Mouse (Mus musculus) stomach, embryonic 16.5 days (tissue): Measurements from ENCODE around the gene Bmper. TPM values are rescaled to one million over a fixed set of nuclear protein-coding genes. Genes with fewer than 3 reads are reported as not detected.

Experiments
- ATAC-seq: fragments of 200-750 bp; cut with Nextera tagmentation; 2 replicates; pipeline ENCODE4 v1.8.0; 2017; ENCODE audit warnings: moderate number of reproducible peaks, moderate TSS enrichment; ENCODE audit not compliant: insufficient read depth, low FRiP score
- H3K27ac ChIP-seq: fragments of 300-500 bp; sonication (generic); 2 replicates; pipeline ENCODE4 v1.5.1; 2014; ENCODE audit warnings: low read length
- H3K27me3 ChIP-seq: fragments of 300-500 bp; sonication (generic); 2 replicates; pipeline ENCODE4 v1.6.1; 2014; ENCODE audit warnings: low read length, control low read depth, mixed read lengths; ENCODE audit not compliant: control insufficient read depth, insufficient read depth
- H3K36me3 ChIP-seq: fragments of 300-500 bp; sonication (generic); 2 replicates; pipeline ENCODE4 v1.6.1; 2014; ENCODE audit warnings: low read length; ENCODE audit not compliant: control insufficient read depth, insufficient read depth
- H3K4me1 ChIP-seq: fragments of 300-500 bp; sonication (generic); 2 replicates; pipeline ENCODE4 v1.6.1; 2014; ENCODE audit warnings: low read length, control low read depth, mixed read lengths; ENCODE audit not compliant: control insufficient read depth, insufficient read depth
- H3K4me2 ChIP-seq: fragments of 300-500 bp; sonication (generic); 2 replicates; pipeline ENCODE4 v1.6.1; 2014; ENCODE audit warnings: low read depth, low read length, mixed read lengths
- H3K4me3 ChIP-seq: fragments of 300-500 bp; sonication (generic); replicated peaks from 2 replicates; pipeline ENCODE4 v1.5.1; 2014; ENCODE audit warnings: mild to moderate bottlenecking, low read length
- H3K9ac ChIP-seq: fragments of 300-500 bp; sonication (generic); 2 replicates; pipeline ENCODE4 v1.6.1; 2014; ENCODE audit warnings: low read length
- H3K9me3 ChIP-seq: fragments of 300-500 bp; sonication (generic); replicated peaks from 2 replicates; pipeline ENCODE4 v1.6.1; 2016; ENCODE audit warnings: low read length, control low read depth; ENCODE audit not compliant: control insufficient read depth
- WGBS: fragments of 180-500 bp; shearing (Covaris S2); extraction: QIAGEN DNeasy Blood & Tissue Kit; methylation state at CpG from one replicate; pipeline ENCODE4 v1.1.7; 2014; 5-methylcytosine and 5-hydroxymethylcytosine counted together
- polyA plus RNA-seq: library from polyadenylated mRNA; unstranded; fragments of >200 nt; fragmentation: Nextera tagmentation; extraction: Ambion mirVana; gene quantifications from 2 replicates; pipeline ENCODE4 v1.2.1, GENCODE M21; 2015

Bmper gene
- polyA plus RNA-seq, 1 experiment from 2014 or later, result 6.1 TPM

GRCm38 (mm10) chr9:23488265-23488664, 265.4 kb downstream of the Bmper start:
- Histone ChIP-seq H3K4me2 (no peak overlapping the region), H3K27me3 (no peaks in the 10 kb centered on the region), H3K36me3 (no peaks in the 10 kb centered on the region), H3K9ac (no peak overlapping the region), H3K4me1 (no peaks in the 10 kb centered on the region), H3K4me3 (no peak overlapping the region), H3K9me3 (no peaks in the 10 kb centered on the region), H3K27ac (no peak overlapping the region)
- 88% methylated on average over 5 of the region's 5 CpGs for WGBS
- no peak for ATAC-seq

GRCm38 (mm10) chr9:23495400-23495799, 272.5 kb downstream of the Bmper start:
- 83% methylated on average over 4 of the region's 4 CpGs for WGBS
- no peak for ATAC-seq
- no peaks in the 10 kb centered on the region for H3K9me3 ChIP-seq

GRCm38 (mm10) chr9:23497626-23498025, 274.8 kb downstream of the Bmper start:
- Histone ChIP-seq H3K27ac (no peak overlapping the region), H3K4me2 (no peak overlapping the region), H3K9me3 (no peaks in the 10 kb centered on the region), H3K36me3 (no peaks in the 10 kb centered on the region), H3K27me3 (no peaks in the 10 kb centered on the region), H3K4me3 (no peak overlapping the region), H3K4me1 (no peaks in the 10 kb centered on the region), H3K9ac (no peak overlapping the region)
- no peak for ATAC-seq
- WGBS, result 21% methylated on average over 3 of the region's 3 CpGs

More at GRCm38 (mm10) chr9:23495400-23495799, 272.5 kb downstream of the Bmper start:
- Histone ChIP-seq H3K36me3 (no peaks in the 10 kb centered on the region), H3K4me3 (no peak overlapping the region), H3K27ac (no peak overlapping the region), H3K4me2 (no peak overlapping the region), H3K9ac (no peak overlapping the region), H3K27me3 (no peaks in the 10 kb centered on the region), H3K4me1 (no peaks in the 10 kb centered on the region)

GRCm38 (mm10) chr9:23533870-23534269, 311.0 kb downstream of the Bmper start:
- ATAC-seq, result no peak
- Histone ChIP-seq H3K9me3 (no peaks in the 10 kb centered on the region), H3K4me2 (no peak overlapping the region), H3K27me3 (no peaks in the 10 kb centered on the region), H3K9ac (no peak overlapping the region), H3K4me1 (no peaks in the 10 kb centered on the region), H3K4me3 (no peak overlapping the region), H3K36me3 (no peaks in the 10 kb centered on the region), H3K27ac (no peak overlapping the region)
- 47% methylated on average over 1 of the region's 1 CpGs for WGBS
